Mouse (Mus musculus) intestine, postnatal 0 days (tissue): Measurements from ENCODE around the gene Gm45623. TPM values are rescaled to one million over a fixed set of nuclear protein-coding genes. Genes with fewer than 3 reads are reported as not detected.

ENCODE experiments used
- ATAC-seq: fragments of 200-750 bp; cut with Nextera tagmentation; 2 replicates; pipeline ENCODE4 v1.8.0; 2017; ENCODE audit warnings: mild to moderate bottlenecking, moderate TSS enrichment, moderate library complexity
- H3K27ac ChIP-seq: fragments of 300-500 bp; sonication (generic); 2 replicates; pipeline ENCODE4 v1.5.1; 2014; ENCODE audit warnings: mild to moderate bottlenecking, low read depth, low read length, moderate library complexity
- H3K27me3 ChIP-seq: fragments of 300-500 bp; sonication (generic); replicated peaks from 2 replicates; pipeline ENCODE4 v1.6.1; 2014; ENCODE audit warnings: low read length, mixed read lengths; ENCODE audit not compliant: control insufficient read depth, insufficient read depth
- H3K36me3 ChIP-seq: fragments of 300-500 bp; sonication (generic); 2 replicates; pipeline ENCODE4 v1.6.1; 2014; ENCODE audit warnings: mild to moderate bottlenecking, moderate library complexity; ENCODE audit not compliant: control insufficient read depth, insufficient read depth
- H3K4me1 ChIP-seq: fragments of 300-500 bp; sonication (generic); replicated peaks from 2 replicates; pipeline ENCODE4 v1.6.1; 2014; ENCODE audit warnings: antibody characterized with exemption, low read length, mixed read lengths; ENCODE audit not compliant: control insufficient read depth, insufficient read depth
- H3K4me2 ChIP-seq: fragments of 300-500 bp; sonication (generic); replicated peaks from 2 replicates; pipeline ENCODE4 v1.6.1; 2014; ENCODE audit warnings: low read depth, mild to moderate bottlenecking, moderate library complexity
- H3K4me3 ChIP-seq: fragments of 300-500 bp; sonication (generic); 2 replicates; pipeline ENCODE4 v1.5.1; 2014; ENCODE audit warnings: low read depth, low read length
- H3K9ac ChIP-seq: fragments of 300-500 bp; sonication (generic); 2 replicates; pipeline ENCODE4 v1.6.1; 2014; ENCODE audit warnings: mild to moderate bottlenecking, low read depth, low read length
- H3K9me3 ChIP-seq: fragments of 300-500 bp; sonication (generic); 2 replicates; pipeline ENCODE4 v1.6.1; 2016; ENCODE audit warnings: mixed run types; ENCODE audit not compliant: control insufficient read depth
- CTCF ChIP-seq: sonication (generic); IDR thresholded peaks from 2 replicates; pipeline ENCODE4 v1.5.1; 2016; ENCODE audit warnings: low read depth, mild to moderate bottlenecking, control low read depth, antibody characterized with exemption, moderate library complexity
- WGBS: fragments of 180-500 bp; shearing (Covaris S2); extraction: QIAGEN DNeasy Blood & Tissue Kit; methylation state at CpG from one replicate; pipeline ENCODE4 v1.1.7; 2014; 5-methylcytosine and 5-hydroxymethylcytosine counted together
- polyA plus RNA-seq: library from polyadenylated mRNA; unstranded; fragments of >200 nt; fragmentation: Nextera tagmentation; extraction: Ambion mirVana; gene quantifications from 2 replicates; pipeline ENCODE4 v1.2.1, GENCODE M21; 2015

Gm45623 gene
- polyA plus RNA-seq = 0.13 TPM in 1 of 2 replicates, not detected in the other

GRCm38 (mm10) chr13:56753192-56753951 lies at the start of gene Gm45623:
TSS of gene Gm45623 (minus strand) at chr13:56753827.
- peak within 1 kb of the TSS; percentile 41 for H3K4me3 ChIP-seq
- no peak for ATAC-seq
- no peaks in the 10 kb centered on the region for H3K36me3 ChIP-seq
- no peak for TF ChIP-seq CTCF
- H3K4me2 ChIP-seq = peak within 1 kb of the TSS; percentile 65
- H3K9me3 ChIP-seq = no peaks in the 10 kb centered on the region
- H3K27ac ChIP-seq = no peak within 1 kb of the TSS
- H3K27me3 ChIP-seq = peaks cover 39% of the 10 kb centered on the region
- 0 out of 2 replicates have a peak, but pooled peaks cover 4% of the 10 kb centered on the region for H3K4me1 ChIP-seq
- 1% methylated on average over 71 of the region's 71 CpGs for WGBS
- H3K9ac ChIP-seq = no peak within 1 kb of the TSS

GRCm38 (mm10) chr13:56797459-56797858 lies 43.8 kb upstream of the Gm45623 start:
- no peak for TF ChIP-seq CTCF
- no peak overlapping the region for H3K4me3 ChIP-seq
- no peak overlapping the region for H3K27ac ChIP-seq
- H3K36me3 ChIP-seq = no peaks in the 10 kb centered on the region
- no peak overlapping the region for H3K4me2 ChIP-seq
- 39% methylated on average over 7 of the region's 7 CpGs for WGBS
- no peak overlapping the region for H3K9ac ChIP-seq
- ATAC-seq = no peak
- no peaks in the 10 kb centered on the region for H3K27me3 ChIP-seq
- no peaks in the 10 kb centered on the region for H3K9me3 ChIP-seq
- H3K4me1 ChIP-seq = no peaks in the 10 kb centered on the region

GRCm38 (mm10) chr13:56795501-56795900 lies 41.9 kb upstream of the Gm45623 start:
- H3K9ac ChIP-seq = no peak overlapping the region

GRCm38 (mm10) chr13:56794441-56794840 lies 40.8 kb upstream of the Gm45623 start:
- 67% methylated on average over 7 of the region's 7 CpGs for WGBS
- Histone ChIP-seq H3K9ac (no peak overlapping the region), H3K36me3 (no peaks in the 10 kb centered on the region), H3K27me3 (no peaks in the 10 kb centered on the region), H3K4me2 (no peak overlapping the region), H3K27ac (no peak overlapping the region), H3K9me3 (no peaks in the 10 kb centered on the region), H3K4me3 (no peak overlapping the region), H3K4me1 (no peaks in the 10 kb centered on the region)
- no peak for ATAC-seq
- TF ChIP-seq CTCF = no peak

More at GRCm38 (mm10) chr13:56795501-56795900, 41.9 kb upstream of the Gm45623 start:
- Histone ChIP-seq H3K4me3 (no peak overlapping the region), H3K9me3 (no peaks in the 10 kb centered on the region), H3K27me3 (no peaks in the 10 kb centered on the region), H3K27ac (no peak overlapping the region), H3K4me1 (no peaks in the 10 kb centered on the region), H3K36me3 (no peaks in the 10 kb centered on the region), H3K4me2 (no peak overlapping the region)
- ATAC-seq = no peak
- TF ChIP-seq CTCF = no peak
- WGBS = 82% methylated on average over 7 of the region's 7 CpGs

- Histone ChIP-seq H3K4me3 (no peak overlapping the region), H3K27ac (no peak overlapping the region), H3K9me3 (no peaks in the 10 kb centered on the region), H3K9ac (no peak overlapping the region), H3K27me3 (no peaks in the 10 kb centered on the region), H3K36me3 (no peaks in the 10 kb centered on the region), H3K4me2 (no peak overlapping the region), H3K4me1 (no peaks in the 10 kb centered on the region)
- no peak for ATAC-seq
- no peak for TF ChIP-seq CTCF
- WGBS = 66% methylated on average over 3 of the region's 3 CpGs
Observed at GRCm38 (mm10) chr13:56792844-56793243, 39.2 kb upstream of the Gm45623 start.

GRCm38 (mm10) chr13:56790683-56791082 lies 37.1 kb upstream of the Gm45623 start:
- H3K9me3 ChIP-seq = no peaks in the 10 kb centered on the region
- no peaks in the 10 kb centered on the region for H3K27me3 ChIP-seq
- no peaks in the 10 kb centered on the region for H3K36me3 ChIP-seq
- H3K4me3 ChIP-seq = no peak overlapping the region
- no peak for ATAC-seq
- no peak overlapping the region for H3K27ac ChIP-seq
- 92% methylated on average over 3 of the region's 3 CpGs for WGBS
- H3K4me1 ChIP-seq = no peaks in the 10 kb centered on the region
- TF ChIP-seq CTCF = no peak
- no peak overlapping the region for H3K9ac ChIP-seq
- H3K4me2 ChIP-seq = no peak overlapping the region
